Mouse (Mus musculus) lung, embryonic 16.5 days (tissue): ENCODE results near the gene Cacna1c. TPM values are rescaled to one million over a fixed set of nuclear protein-coding genes. Genes with fewer than 3 reads are reported as not detected.

Experiments used
- ATAC-seq: fragments of 200-750 bp; cut with Nextera tagmentation; 2 replicates; pipeline ENCODE4 v1.8.0; 2017; ENCODE audit warnings: low read depth, mild to moderate bottlenecking, moderate library complexity
- H3K27ac ChIP-seq: fragments of 300-500 bp; sonication (generic); 2 replicates; pipeline ENCODE4 v1.5.1; 2014; ENCODE audit warnings: mild to moderate bottlenecking, control low read depth, low read length
- H3K27me3 ChIP-seq: fragments of 300-500 bp; sonication (generic); 2 replicates; pipeline ENCODE4 v1.6.1; 2014; ENCODE audit warnings: low read depth, low read length, mixed read lengths; ENCODE audit not compliant: control insufficient read depth, insufficient read depth
- H3K36me3 ChIP-seq: fragments of 300-500 bp; sonication (generic); 2 replicates; pipeline ENCODE4 v1.6.1; 2014; ENCODE audit warnings: low read length; ENCODE audit not compliant: control insufficient read depth, insufficient read depth
- H3K4me1 ChIP-seq: fragments of 300-500 bp; sonication (generic); replicated peaks from 2 replicates; pipeline ENCODE4 v1.6.1; 2014; ENCODE audit warnings: low read length, mixed read lengths; ENCODE audit not compliant: control insufficient read depth, insufficient read depth
- H3K4me2 ChIP-seq: fragments of 300-500 bp; sonication (generic); 2 replicates; pipeline ENCODE4 v1.6.1; 2014; ENCODE audit warnings: low read depth, low read length, control low read depth
- H3K4me3 ChIP-seq: fragments of 300-500 bp; sonication (generic); 2 replicates; pipeline ENCODE4 v1.5.1; 2014; ENCODE audit warnings: mild to moderate bottlenecking, low read length, control low read depth
- H3K9ac ChIP-seq: fragments of 300-500 bp; sonication (generic); 2 replicates; pipeline ENCODE4 v1.6.1; 2014; ENCODE audit warnings: low read length, control low read depth
- H3K9me3 ChIP-seq: fragments of 300-500 bp; sonication (generic); 2 replicates; pipeline ENCODE4 v1.6.1; 2016; ENCODE audit warnings: low read length; ENCODE audit not compliant: control insufficient read depth
- WGBS: fragments of 180-500 bp; shearing (Covaris S2); extraction: QIAGEN DNeasy Blood & Tissue Kit; methylation state at CpG from one replicate; pipeline ENCODE4 v1.1.7; 2014; 5-methylcytosine and 5-hydroxymethylcytosine counted together
- polyA plus RNA-seq: library from polyadenylated mRNA; unstranded; fragments of >200 nt; fragmentation: Nextera tagmentation; extraction: Ambion mirVana; gene quantifications from 2 replicates; pipeline ENCODE4 v1.2.1, GENCODE M21; 2015

The Cacna1c gene
- polyA plus RNA-seq, 1 experiment from 2014 or later = 5.8 TPM

DNA sequence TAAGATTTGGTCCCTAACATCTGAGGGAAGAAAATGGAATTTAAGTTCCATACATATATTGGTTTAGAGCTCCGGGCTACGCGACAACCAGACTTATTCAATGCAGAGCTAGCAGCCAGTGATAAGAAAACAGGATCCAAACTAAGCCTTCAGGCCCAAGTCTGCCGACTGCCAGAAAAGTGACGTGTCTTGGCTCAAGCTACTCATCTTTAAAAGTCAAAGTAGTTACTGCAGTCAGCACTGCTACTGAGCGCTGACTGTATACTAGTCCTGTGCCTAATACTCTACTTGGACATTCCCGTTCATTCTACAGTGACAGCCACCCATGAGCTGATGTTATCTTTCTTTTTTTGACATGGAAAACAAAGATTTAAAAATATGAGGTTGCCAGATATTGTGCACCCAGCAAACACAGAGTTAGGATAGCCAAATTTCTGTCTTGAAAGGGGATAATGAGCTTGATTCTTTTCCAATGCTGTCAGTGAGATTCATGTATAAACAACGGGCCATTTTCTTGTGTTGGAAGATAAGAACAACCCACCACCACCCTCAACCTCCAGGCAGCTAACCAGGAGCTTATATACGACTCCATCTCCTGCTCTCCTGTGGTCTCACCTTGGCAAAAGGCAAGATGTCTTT is 456.1 kb downstream of the Cacna1c start:
- peak; percentile 70 for ATAC-seq
- Histone ChIP-seq H3K27ac (no peak overlapping the region), H3K36me3 (no peaks in the 10 kb centered on the region; the same call in 1 of the 2 replicates), H3K4me2 (no peak overlapping the region), H3K4me1 (peaks cover 4% of the 10 kb centered on the region; the same call in 1 of the 2 replicates), H3K9me3 (no peaks in the 10 kb centered on the region), H3K4me3 (no peak overlapping the region), H3K27me3 (no peaks in the 10 kb centered on the region), H3K9ac (no peak overlapping the region)
- WGBS = 45% methylated on average over 9 of the region's 9 CpGs

DNA sequence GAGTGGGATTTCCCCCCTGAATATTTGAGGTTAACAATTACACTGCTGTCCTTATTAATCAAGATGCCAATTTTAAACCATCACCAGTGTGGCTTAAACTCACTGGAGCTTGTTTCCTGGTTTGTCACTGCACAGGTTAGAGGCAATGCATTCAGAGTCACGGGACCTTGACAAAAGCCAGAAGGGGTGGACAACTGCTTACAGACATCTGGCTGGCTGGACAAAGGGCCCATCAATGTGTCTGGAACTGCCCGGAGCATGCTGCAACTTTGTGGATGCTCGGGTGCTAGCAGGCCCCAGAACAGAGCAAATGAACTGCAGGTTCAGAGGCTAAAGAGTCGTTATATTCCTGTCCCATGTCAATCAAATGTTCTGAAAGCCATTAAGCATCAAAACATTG is 456.9 kb downstream of the Cacna1c start:
- Histone ChIP-seq H3K36me3 (no peaks in the 10 kb centered on the region; the same call in 1 of the 2 replicates), H3K9me3 (no peaks in the 10 kb centered on the region), H3K27ac (no peak overlapping the region), H3K4me2 (no peak overlapping the region), H3K27me3 (no peaks in the 10 kb centered on the region), H3K4me1 (peaks cover 4% of the 10 kb centered on the region; the same call in 1 of the 2 replicates), H3K9ac (no peak overlapping the region), H3K4me3 (no peak overlapping the region)
- 75% methylated on average over 4 of the region's 4 CpGs for WGBS
- no peak for ATAC-seq

DNA sequence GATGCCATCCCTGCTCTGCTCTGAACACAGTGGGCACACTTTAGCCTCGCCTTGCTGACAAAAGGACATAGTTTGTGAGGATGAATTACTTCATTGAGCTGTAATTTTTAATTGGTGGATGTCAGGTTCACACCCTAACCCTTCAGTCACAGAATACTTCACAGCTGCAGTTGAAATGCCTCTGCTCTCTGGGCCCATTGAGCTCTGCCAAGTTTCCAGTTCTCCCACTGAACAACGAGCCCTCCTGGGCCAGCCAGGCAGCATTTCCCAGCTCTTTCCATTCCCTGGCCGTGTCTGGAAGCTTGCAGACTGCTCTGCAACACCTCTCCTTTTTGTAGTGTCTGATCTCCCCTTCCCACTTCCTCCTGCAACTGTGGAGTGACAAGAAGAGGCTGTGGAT is 457.6 kb downstream of the Cacna1c start:
- ATAC-seq = no peak
- Histone ChIP-seq H3K9ac (no peak overlapping the region), H3K9me3 (no peaks in the 10 kb centered on the region), H3K27ac (no peak overlapping the region), H3K27me3 (no peaks in the 10 kb centered on the region), H3K4me2 (no peak overlapping the region), H3K36me3 (no peaks in the 10 kb centered on the region), H3K4me3 (no peak overlapping the region), H3K4me1 (peaks cover 4% of the 10 kb centered on the region; the same call in 1 of the 2 replicates)
- WGBS = 32% methylated on average over 3 of the region's 3 CpGs

DNA sequence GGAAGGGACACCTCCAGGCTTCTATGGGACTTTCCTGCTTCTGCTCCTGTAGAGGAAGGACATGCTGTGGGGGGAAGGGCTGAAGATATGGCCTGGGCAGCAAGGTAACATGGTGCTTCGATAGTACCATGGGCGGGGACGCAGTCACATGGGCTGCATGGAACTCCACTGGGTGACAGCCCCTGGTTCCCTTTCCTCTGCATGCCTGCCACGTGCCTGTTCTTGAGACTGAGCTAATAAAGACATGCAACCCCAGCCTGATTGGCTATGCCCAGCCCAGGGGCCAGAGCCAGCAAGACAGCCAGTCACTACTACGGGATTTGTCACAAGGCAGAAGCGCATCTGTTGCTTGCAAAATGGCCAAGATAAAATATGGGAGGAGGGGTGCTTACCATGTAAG is 459.1 kb downstream of the Cacna1c start:
- Histone ChIP-seq H3K9me3 (no peaks in the 10 kb centered on the region), H3K27ac (no peak overlapping the region), H3K27me3 (no peaks in the 10 kb centered on the region), H3K36me3 (no peaks in the 10 kb centered on the region), H3K4me3 (no peak overlapping the region), H3K9ac (no peak overlapping the region), H3K4me1 (peaks cover 4% of the 10 kb centered on the region; the same call in 1 of the 2 replicates), H3K4me2 (no peak overlapping the region)
- peak; percentile 66 for ATAC-seq
- WGBS = 67% methylated on average over 6 of the region's 6 CpGs

DNA sequence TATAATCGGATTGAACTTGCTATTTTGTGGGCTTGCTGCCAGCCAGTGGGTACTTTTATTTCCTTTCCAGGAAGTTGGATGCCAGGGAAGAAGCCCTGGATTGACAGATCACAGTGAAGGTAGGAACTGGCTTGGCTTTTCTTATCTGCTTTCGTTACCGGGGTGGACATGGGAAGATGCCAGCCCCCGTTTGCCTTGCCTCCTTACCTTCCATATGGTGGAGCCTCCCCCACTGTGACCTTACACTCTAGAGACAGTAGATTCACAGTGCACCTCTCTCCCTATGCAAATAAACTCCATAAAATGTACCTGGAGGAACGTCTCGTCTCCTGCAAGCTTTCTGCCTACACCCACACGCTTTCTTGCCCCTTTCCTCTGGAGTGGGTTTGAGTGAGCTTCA is 459.7 kb downstream of the Cacna1c start:
- ATAC-seq = no peak
- Histone ChIP-seq H3K9me3 (no peaks in the 10 kb centered on the region), H3K36me3 (no peaks in the 10 kb centered on the region), H3K4me1 (peaks cover 4% of the 10 kb centered on the region; the same call in 1 of the 2 replicates), H3K27me3 (no peaks in the 10 kb centered on the region), H3K27ac (no peak overlapping the region), H3K4me2 (no peak overlapping the region), H3K4me3 (no peak overlapping the region), H3K9ac (no peak overlapping the region)
- 56% methylated on average over 7 of the region's 7 CpGs for WGBS

DNA sequence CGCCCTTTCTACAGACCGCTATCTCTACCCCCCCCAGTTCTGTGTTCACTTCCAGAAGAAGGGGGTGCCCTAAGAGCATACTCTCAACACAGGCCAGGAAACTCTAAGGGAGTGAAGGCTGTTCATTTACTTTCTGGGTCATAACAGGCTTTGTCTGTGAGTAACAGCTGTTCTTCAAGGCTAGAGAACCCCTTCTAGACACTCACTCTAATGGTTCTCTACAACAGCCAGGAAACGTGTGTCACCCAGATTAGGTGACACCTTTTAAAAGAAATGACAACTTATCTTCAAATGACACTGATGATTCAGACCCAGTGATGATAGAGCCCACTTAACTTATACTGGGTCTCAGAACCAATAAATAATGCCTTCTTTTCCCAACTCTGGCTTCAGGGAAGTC is 461.1 kb downstream of the Cacna1c start:
- ATAC-seq = no peak
- H3K27ac ChIP-seq = no peak overlapping the region
- H3K4me1 ChIP-seq = no peaks in the 10 kb centered on the region; the same call in 1 of the 2 replicates
- H3K9me3 ChIP-seq = no peaks in the 10 kb centered on the region; the same call in 1 of the 2 replicates
- no peak overlapping the region for H3K9ac ChIP-seq
- H3K36me3 ChIP-seq = 0 out of 2 replicates have a peak, but pooled peaks cover 3% of the 10 kb centered on the region
- H3K4me3 ChIP-seq = no peak overlapping the region
- no peak overlapping the region for H3K4me2 ChIP-seq
- WGBS = 82% methylated on average over 3 of the region's 3 CpGs
- H3K27me3 ChIP-seq = no peaks in the 10 kb centered on the region

DNA sequence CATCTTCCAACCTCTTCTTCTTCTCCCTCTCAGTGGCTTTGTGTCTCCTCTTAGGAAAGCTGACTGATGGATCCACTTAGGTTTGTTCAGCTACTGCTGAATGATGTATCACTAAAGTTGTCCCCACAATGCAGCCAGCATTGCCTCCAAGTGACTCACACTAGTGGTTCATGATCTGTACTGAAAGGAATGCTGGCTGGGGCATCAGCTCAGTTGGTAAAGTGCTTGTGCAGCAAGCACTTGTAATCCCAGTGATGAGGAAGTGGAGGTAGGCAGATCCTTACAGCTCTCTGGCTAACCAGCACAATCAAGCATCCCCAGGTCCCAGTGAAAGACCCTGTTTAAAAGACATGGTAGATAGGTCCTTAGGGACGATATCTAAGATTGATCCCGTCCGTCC is 464.3 kb downstream of the Cacna1c start:
- no peak overlapping the region for H3K9ac ChIP-seq
- WGBS = 79% methylated on average over 3 of the region's 3 CpGs
- no peak overlapping the region for H3K4me2 ChIP-seq
- 0 out of 2 replicates have a peak, but pooled peaks cover 6% of the 10 kb centered on the region for H3K36me3 ChIP-seq
- H3K4me1 ChIP-seq = no peaks in the 10 kb centered on the region; the same call in 1 of the 2 replicates
- 0 out of 2 replicates have a peak, but pooled peaks have one; percentile 60 for ATAC-seq
- H3K27ac ChIP-seq = no peak overlapping the region
- H3K9me3 ChIP-seq = no peaks in the 10 kb centered on the region; the same call in 1 of the 2 replicates
- no peak overlapping the region for H3K4me3 ChIP-seq
- H3K27me3 ChIP-seq = no peaks in the 10 kb centered on the region

DNA sequence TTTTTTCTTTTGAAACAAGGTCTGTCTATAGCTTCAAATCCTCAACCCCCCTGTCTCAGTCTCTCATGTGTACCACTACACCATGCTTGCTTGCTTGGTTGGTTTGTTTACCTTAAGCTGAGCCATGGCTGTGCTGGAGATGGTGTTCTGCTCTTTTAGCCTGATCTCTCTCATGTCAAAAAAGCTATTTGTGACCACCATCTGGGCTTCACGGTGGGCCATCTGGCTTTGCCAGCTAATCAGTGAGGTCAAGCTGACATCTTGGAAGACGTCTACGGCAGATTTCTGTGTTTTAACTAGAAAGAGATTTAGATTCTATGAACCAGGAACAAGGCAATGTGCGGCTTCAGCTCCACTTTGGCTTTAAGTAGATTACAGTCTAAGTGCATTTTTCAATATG is 471.3 kb downstream of the Cacna1c start:
- no peak overlapping the region for H3K9ac ChIP-seq
- no peaks in the 10 kb centered on the region; the same call in 1 of the 2 replicates for H3K9me3 ChIP-seq
- no peak overlapping the region for H3K4me3 ChIP-seq
- no peak overlapping the region for H3K4me2 ChIP-seq
- no peak overlapping the region for H3K27ac ChIP-seq
- 0 out of 2 replicates have a peak, but pooled peaks cover 2% of the 10 kb centered on the region for H3K36me3 ChIP-seq
- H3K4me1 ChIP-seq = peaks cover 7% of the 10 kb centered on the region
- WGBS = 55% methylated on average over 4 of the region's 4 CpGs
- ATAC-seq = no peak
- no peaks in the 10 kb centered on the region for H3K27me3 ChIP-seq

DNA sequence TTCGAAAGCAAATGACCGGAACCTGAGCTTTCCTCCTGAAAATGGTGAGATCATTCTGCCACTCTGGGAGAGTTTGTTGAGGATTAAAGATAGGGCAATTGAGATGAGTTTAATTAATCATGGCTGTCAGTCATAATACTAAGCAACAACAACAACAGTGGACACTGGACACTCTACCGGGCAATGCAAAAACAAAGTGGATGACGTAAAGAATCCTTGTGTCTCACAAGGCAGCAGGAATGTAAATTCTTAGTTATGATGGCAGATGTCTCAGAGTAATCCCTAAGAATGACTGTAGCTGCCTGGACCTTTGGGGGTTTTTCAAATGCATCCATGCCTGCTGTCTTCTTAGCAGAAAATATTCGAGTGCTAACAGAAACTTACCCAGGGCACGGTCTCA is 471.8 kb downstream of the Cacna1c start:
- Histone ChIP-seq H3K9me3 (no peaks in the 10 kb centered on the region), H3K36me3 (no peaks in the 10 kb centered on the region), H3K4me2 (no peak overlapping the region), H3K27me3 (no peaks in the 10 kb centered on the region), H3K4me3 (no peak overlapping the region), H3K4me1 (peaks cover 11% of the 10 kb centered on the region), H3K27ac (no peak overlapping the region), H3K9ac (no peak overlapping the region)
- WGBS = 83% methylated on average over 6 of the region's 6 CpGs
- no peak for ATAC-seq
